Mouse (Mus musculus) heart, adult 2 months (tissue): ENCODE results near the gene Col1a1. TPM values are rescaled to one million over a fixed set of nuclear protein-coding genes. Genes with fewer than 3 reads are reported as not detected.

Experiments used
- DNase-seq, 2 experiments: peaks; one replicate each; pipeline ENCODE4 v3.0.0; 2021
- H3K27ac ChIP-seq: fragments of 200-600 bp; 2 replicates; pipeline ENCODE4 v1.8.1; 2022
- H3K27me3 ChIP-seq: fragments of 200-500 bp; 2 replicates; pipeline ENCODE4 v1.6.1; 2012; ENCODE audit warnings: mild to moderate bottlenecking, low read length, inconsistent platforms, mixed read lengths; ENCODE audit not compliant: control insufficient read depth, insufficient read depth
- H3K36me3 ChIP-seq: fragments of 200-500 bp; 2 replicates; pipeline ENCODE4 v1.6.1; 2012; ENCODE audit warnings: low read length, inconsistent platforms; ENCODE audit not compliant: control insufficient read depth, insufficient read depth
- H3K4me1 ChIP-seq: fragments of 200-500 bp; 2 replicates; pipeline ENCODE4 v1.6.1; 2011; ENCODE audit warnings: low read length; ENCODE audit not compliant: control insufficient read depth, insufficient read depth
- H3K4me3 ChIP-seq: fragments of 200-600 bp; 2 replicates; pipeline ENCODE4 v1.8.1; 2022
- H3K79me2 ChIP-seq: fragments of 200-500 bp; replicated peaks from 2 replicates; pipeline ENCODE4 v1.6.1; 2012; ENCODE audit warnings: mild to moderate bottlenecking, inconsistent platforms, low read length, moderate library complexity, mixed read lengths; ENCODE audit not compliant: control insufficient read depth, insufficient read depth
- H3K9ac ChIP-seq: fragments of 200-500 bp; 2 replicates; pipeline ENCODE4 v1.6.1; 2012; ENCODE audit warnings: low read depth, mild to moderate bottlenecking, control low read depth, inconsistent platforms, low read length, mixed read lengths
- CTCF ChIP-seq: fragments of 200-600 bp; IDR thresholded peaks from 2 replicates; pipeline ENCODE4 v1.8.1; 2022; ENCODE audit warnings: antibody characterized with exemption, mild to moderate bottlenecking, moderate library complexity
- EP300 ChIP-seq: fragments of 200-500 bp; IDR thresholded peaks from 2 replicates; pipeline ENCODE4 v1.6.1; 2011; ENCODE audit warnings: low read depth, low read length, control low read depth; ENCODE audit not compliant: insufficient read depth
- POLR2A ChIP-seq: fragments of 200-500 bp; IDR thresholded peaks from 2 replicates; pipeline ENCODE4 v1.6.1; 2011; ENCODE audit warnings: mild to moderate bottlenecking, low read depth, low read length, control low read depth; ENCODE audit not compliant: insufficient read depth
- WGBS: fragments of 180-500 bp; shearing (Covaris S2); methylation state at CpG from one replicate; pipeline ENCODE4 v1.1.7; 2018; 5-methylcytosine and 5-hydroxymethylcytosine counted together
- intact Hi-C: fragments of 180-260 bp; cut with DNase I; formaldehyde crosslinking; loops from one replicate; pipeline ENCODE4 v1.15.1; 2025
- polyA plus RNA-seq: library from polyadenylated mRNA; depleted of rRNA; stranded (reverse); fragments of >200 nt; gene quantifications from 2 replicates; pipeline ENCODE4 v1.2.3, GENCODE M21; 2012
- total RNA-seq, 2 experiments: library from RNA; stranded (reverse); gene quantifications; 2 replicates each; pipeline ENCODE4 v1.2.3; 2021

The Col1a1 gene
- total and polyA plus RNA-seq, 3 experiments = 51.1 to 82.4 (median 67.7) TPM

DNA sequence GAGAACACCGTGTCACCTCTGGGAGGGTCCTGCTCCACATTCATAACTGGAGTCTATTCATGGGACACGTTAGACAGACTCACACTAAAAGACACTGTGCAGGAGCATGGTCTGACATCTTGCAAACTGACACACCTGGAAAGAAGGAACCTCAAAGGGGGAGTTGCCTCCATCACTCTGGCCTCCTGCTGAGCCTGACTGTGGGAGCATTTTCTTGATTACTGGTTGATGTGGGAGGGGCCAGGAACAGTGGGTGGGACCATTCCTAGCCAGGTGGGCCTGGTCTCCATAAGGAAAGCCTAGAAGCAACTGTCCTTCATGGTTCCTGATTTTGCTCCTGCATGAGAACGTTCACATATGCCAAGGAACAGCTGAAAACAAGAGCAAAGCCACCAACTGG lies 23.5 kb upstream of the Col1a1 start:
- no peak overlapping the region for H3K9ac ChIP-seq
- H3K79me2 ChIP-seq = no peaks in the 10 kb centered on the region
- no peaks in the 10 kb centered on the region for H3K27me3 ChIP-seq
- TF ChIP-seq CTCF (no peak), POLR2A (no peak), EP300 (no peak)
- 81% methylated on average over 3 of the region's 3 CpGs for WGBS
- peak overlapping the region; percentile 54 for H3K27ac ChIP-seq
- DNase-seq = no peak
- H3K4me3 ChIP-seq = no peak overlapping the region
- intact Hi-C loops = no loop called here
- H3K36me3 ChIP-seq = no peaks in the 10 kb centered on the region
- peaks cover 11% of the 10 kb centered on the region for H3K4me1 ChIP-seq

DNA sequence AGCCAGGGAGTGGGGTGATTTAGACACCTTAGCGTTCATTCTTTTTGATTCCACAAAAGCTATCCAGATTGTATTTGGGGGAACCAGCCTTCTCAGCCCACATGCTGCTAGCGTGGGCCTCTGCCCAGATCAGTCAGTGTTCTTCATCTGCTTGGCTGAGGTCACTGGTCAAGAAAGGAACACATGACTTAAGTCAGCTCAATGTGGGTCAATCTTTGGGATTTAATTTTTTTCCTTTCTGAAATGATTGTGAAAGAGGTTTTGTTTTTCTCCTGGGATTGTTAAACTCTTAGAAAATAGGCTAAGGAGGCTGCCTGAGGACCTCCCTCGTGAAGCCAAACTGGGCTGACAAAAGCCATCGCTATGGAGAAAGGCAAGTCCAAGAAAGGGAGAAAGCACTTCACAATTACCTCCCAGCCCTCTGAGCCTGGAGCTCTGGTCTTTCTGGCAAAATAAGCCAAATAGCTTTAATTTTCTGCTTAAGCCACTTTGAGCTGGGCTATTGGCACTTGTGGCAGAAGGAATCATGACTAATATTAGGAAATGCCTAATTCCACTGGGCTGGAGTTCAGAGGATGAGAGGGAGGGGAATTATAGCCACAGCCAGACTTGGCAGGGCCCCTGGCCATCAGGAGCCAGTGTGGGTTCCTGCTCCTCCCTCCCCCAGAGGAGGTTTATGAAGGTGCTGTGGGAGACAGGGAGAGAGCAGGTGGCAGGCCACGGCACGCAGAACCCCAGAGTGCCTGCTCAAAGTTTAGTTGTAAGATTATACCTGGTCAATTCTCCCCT lies 22.5 kb upstream of the Col1a1 start:
- no peaks in the 10 kb centered on the region for H3K79me2 ChIP-seq
- WGBS = 68% methylated on average over 6 of the region's 6 CpGs
- intact Hi-C loops = no loop called here
- peaks cover 12% of the 10 kb centered on the region for H3K4me1 ChIP-seq
- H3K27me3 ChIP-seq = no peaks in the 10 kb centered on the region
- no peak overlapping the region for H3K9ac ChIP-seq
- peak; percentile 55 to 70 for DNase-seq
- TF ChIP-seq POLR2A (no peak), CTCF (no peak), EP300 (no peak)
- H3K36me3 ChIP-seq = no peaks in the 10 kb centered on the region
- peak overlapping the region; percentile 54 for H3K27ac ChIP-seq
- no peak overlapping the region for H3K4me3 ChIP-seq

DNA sequence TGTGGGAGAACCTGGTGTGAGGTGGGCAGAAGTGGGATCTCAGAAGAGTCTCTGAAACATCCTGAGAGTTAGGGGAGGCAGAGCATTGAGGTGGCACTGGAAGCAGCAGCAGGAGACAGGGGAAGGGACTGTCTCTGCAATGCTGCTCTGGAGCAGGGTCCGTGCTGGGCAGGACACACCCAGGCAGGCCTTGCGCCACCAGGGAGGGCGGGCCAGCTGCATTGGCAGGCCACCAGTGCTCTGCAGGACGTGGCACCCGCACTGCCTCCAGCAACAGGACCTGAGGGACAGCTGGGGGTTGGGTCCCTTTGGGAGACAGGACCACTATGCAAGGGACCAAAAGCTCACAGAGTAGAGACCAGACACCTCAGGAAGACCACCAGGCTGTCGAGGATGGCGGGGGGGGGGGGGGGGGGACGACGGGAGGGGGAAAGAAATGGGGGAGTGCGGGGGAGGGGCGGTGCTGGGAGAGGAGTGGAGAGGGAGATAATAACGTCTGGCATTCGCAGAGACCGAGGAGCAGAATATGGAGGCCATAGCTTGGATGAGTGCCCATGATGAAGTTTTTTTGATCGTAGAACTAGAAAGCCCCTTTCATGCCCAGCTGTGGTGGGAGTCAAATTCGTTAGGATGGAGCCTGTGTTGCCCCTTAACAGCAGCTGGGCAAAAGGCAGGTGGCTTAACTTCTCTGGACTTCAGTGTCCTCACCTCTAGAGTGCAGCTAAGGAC lies 20.2 kb upstream of the Col1a1 start:
- 12% methylated on average over 13 of the region's 16 CpGs for WGBS
- TF ChIP-seq EP300 (no peak), CTCF (no peak), POLR2A (no peak)
- peak; percentile 73 to 82 for DNase-seq
- Histone ChIP-seq H3K4me3 (no peak overlapping the region), H3K4me1 (peaks cover 12% of the 10 kb centered on the region), H3K27ac (no peak overlapping the region), H3K27me3 (no peaks in the 10 kb centered on the region), H3K79me2 (no peaks in the 10 kb centered on the region), H3K9ac (no peak overlapping the region), H3K36me3 (no peaks in the 10 kb centered on the region)
- intact Hi-C loops = no loop called here

DNA sequence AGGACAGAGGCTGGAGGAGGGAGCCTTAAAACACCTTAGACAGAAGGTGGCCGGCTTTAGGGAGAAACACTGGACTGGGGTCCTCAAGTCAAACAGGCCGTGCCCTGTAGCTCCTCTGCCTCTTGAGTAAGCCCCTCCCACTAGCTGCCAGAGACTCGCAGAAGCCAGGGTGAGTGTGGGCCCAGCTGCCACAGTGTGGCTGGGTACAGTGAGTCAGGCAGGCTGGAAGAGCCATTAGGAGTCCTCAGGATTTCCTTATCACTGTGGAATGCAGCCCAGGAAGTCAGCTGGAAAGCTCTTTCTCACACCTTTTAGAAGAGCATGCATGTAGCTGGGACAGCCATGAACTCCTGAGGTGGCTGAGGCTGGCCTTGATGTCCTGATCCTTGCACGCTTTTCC lies 19.5 kb upstream of the Col1a1 start:
- no peak overlapping the region for H3K9ac ChIP-seq
- H3K4me1 ChIP-seq = peaks cover 12% of the 10 kb centered on the region
- H3K36me3 ChIP-seq = no peaks in the 10 kb centered on the region
- H3K4me3 ChIP-seq = no peak overlapping the region
- H3K27me3 ChIP-seq = no peaks in the 10 kb centered on the region
- no peak for TF ChIP-seq CTCF
- no peak for TF ChIP-seq POLR2A
- peak; percentile 49; the same call in 1 of the 2 replicates for TF ChIP-seq EP300
- no peaks in the 10 kb centered on the region for H3K79me2 ChIP-seq
- DNase-seq = peak in 1 of 2 experiments; percentile 44
- H3K27ac ChIP-seq = no peak overlapping the region
- intact Hi-C loops = no loop called here
- 22% methylated on average over 4 of the region's 4 CpGs for WGBS

DNA sequence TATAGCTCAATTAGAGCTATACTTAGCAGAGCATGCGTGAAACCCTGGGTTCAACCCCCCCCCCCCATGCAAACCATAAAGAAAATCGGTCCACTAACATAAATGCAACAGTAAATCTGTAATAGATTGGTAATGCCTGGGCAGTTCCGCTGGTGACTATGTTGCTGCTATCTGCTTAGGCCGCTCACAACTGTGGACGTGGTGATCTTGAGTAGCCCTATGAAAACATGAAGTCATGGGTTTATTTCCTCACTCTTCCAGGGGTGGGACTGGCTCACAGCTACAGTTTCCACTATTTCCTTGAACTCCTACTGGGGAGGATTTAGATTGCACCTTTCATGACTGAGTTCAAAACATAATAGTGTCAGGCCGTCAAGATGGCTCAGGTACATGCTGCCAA lies 18.3 kb upstream of the Col1a1 start:
- Histone ChIP-seq H3K4me3 (no peak overlapping the region), H3K9ac (no peak overlapping the region), H3K36me3 (no peaks in the 10 kb centered on the region), H3K79me2 (no peaks in the 10 kb centered on the region), H3K4me1 (peaks cover 12% of the 10 kb centered on the region), H3K27me3 (no peaks in the 10 kb centered on the region), H3K27ac (no peak overlapping the region)
- intact Hi-C loops = no loop called here
- 58% methylated on average over 6 of the region's 6 CpGs for WGBS
- TF ChIP-seq POLR2A (no peak), EP300 (no peak), CTCF (peak; percentile 12; the same call in 1 of the 2 replicates)
- DNase-seq = no peak

DNA sequence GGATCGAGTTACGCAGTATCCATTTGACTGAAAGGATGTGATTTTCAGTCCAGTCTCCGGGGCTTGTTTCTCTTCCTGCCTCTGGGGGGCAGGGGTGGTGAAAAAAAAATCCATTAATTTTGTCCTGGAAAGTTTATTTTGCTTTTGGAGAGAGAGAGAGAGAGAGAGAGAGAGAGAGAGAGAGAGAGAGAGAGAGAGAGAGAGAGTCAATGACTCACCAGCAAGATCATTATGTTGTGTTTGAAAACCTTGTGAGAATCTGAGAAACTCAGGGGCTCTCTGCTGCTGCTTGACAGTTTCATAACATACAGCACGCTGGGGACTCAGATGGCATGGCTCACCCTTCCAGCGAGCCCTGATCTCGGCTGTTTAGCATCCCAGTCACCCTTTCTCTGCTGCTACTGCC lies 15.0 kb upstream of the Col1a1 start:
- WGBS = 35% methylated on average over 6 of the region's 6 CpGs
- no peak overlapping the region for H3K4me3 ChIP-seq
- intact Hi-C loops = no loop called here
- peak; percentile 20 for TF ChIP-seq CTCF
- no peak for TF ChIP-seq POLR2A
- TF ChIP-seq EP300 = no peak
- H3K36me3 ChIP-seq = no peaks in the 10 kb centered on the region
- H3K79me2 ChIP-seq = no peaks in the 10 kb centered on the region
- peaks cover 6% of the 10 kb centered on the region for H3K4me1 ChIP-seq
- no peaks in the 10 kb centered on the region for H3K27me3 ChIP-seq
- H3K27ac ChIP-seq = no peak overlapping the region
- H3K9ac ChIP-seq = no peak overlapping the region
- DNase-seq = no peak
